Mouse (Mus musculus) limb, embryonic 12.5 days (tissue): ENCODE measurements around the gene Hfm1. TPM values are rescaled to one million over a fixed set of nuclear protein-coding genes. Genes with fewer than 3 reads are reported as not detected.

Source experiments
- ATAC-seq: fragments of 200-750 bp; cut with Nextera tagmentation; 2 replicates; pipeline ENCODE4 v1.8.0; 2017; ENCODE audit warnings: low read depth, moderate TSS enrichment; ENCODE audit not compliant: insufficient number of reproducible peaks, insufficient read depth, low FRiP score, low TSS enrichment
- H3K27ac ChIP-seq: fragments of 300-500 bp; sonication (generic); 2 replicates; pipeline ENCODE4 v1.5.1; 2016; ENCODE audit warnings: mild to moderate bottlenecking, moderate library complexity
- H3K27me3 ChIP-seq: fragments of 300-500 bp; sonication (generic); 2 replicates; pipeline ENCODE4 v1.6.1; 2016; ENCODE audit warnings: mild to moderate bottlenecking, moderate library complexity
- H3K36me3 ChIP-seq: fragments of 300-500 bp; sonication (generic); 2 replicates; pipeline ENCODE4 v1.6.1; 2016; ENCODE audit warnings: mild to moderate bottlenecking, moderate library complexity
- H3K4me1 ChIP-seq: fragments of 300-500 bp; sonication (generic); replicated peaks from 2 replicates; pipeline ENCODE4 v1.6.1; 2016
- H3K4me2 ChIP-seq: fragments of 300-500 bp; sonication (generic); 2 replicates; pipeline ENCODE4 v1.6.1; 2016; ENCODE audit warnings: mild to moderate bottlenecking, moderate library complexity
- H3K4me3 ChIP-seq: fragments of 300-500 bp; sonication (generic); replicated peaks from 2 replicates; pipeline ENCODE4 v1.5.1; 2016; ENCODE audit warnings: mild to moderate bottlenecking
- H3K9ac ChIP-seq: fragments of 300-500 bp; sonication (generic); replicated peaks from 2 replicates; pipeline ENCODE4 v1.6.1; 2016; ENCODE audit warnings: mild to moderate bottlenecking, moderate library complexity
- H3K9me3 ChIP-seq: fragments of 300-500 bp; sonication (generic); 2 replicates; pipeline ENCODE4 v1.6.1; 2016; ENCODE audit warnings: mild to moderate bottlenecking, moderate library complexity
- WGBS: fragments of 180-500 bp; shearing (Covaris S2); methylation state at CpG from one replicate; pipeline ENCODE4 v1.1.7; 2016; 5-methylcytosine and 5-hydroxymethylcytosine counted together
- polyA plus RNA-seq: library from polyadenylated mRNA; unstranded; fragments of >200 nt; fragmentation: Nextera tagmentation; extraction: Ambion mirVana; gene quantifications from 2 replicates; pipeline ENCODE4 v1.2.1, GENCODE M21; 2016

Gene Hfm1
- 3.8 and 5.2 TPM in 2 replicates for polyA plus RNA-seq

GRCm38 (mm10) chr5:106925488-106926368 is at the start of gene Hfm1:
TSS of gene Hfm1 (minus strand) at chr5:106926321.
- Histone ChIP-seq H3K27ac (peak within 1 kb of the TSS; percentile 62), H3K9me3 (no peaks in the 10 kb centered on the region), H3K4me3 (peak within 1 kb of the TSS; percentile 74), H3K4me1 (0 out of 2 replicates have a peak, but pooled peaks cover 9% of the 10 kb centered on the region), H3K36me3 (no peaks in the 10 kb centered on the region), H3K27me3 (no peaks in the 10 kb centered on the region), H3K9ac (peak within 1 kb of the TSS; percentile 81), H3K4me2 (peak within 1 kb of the TSS; percentile 67)
- under 1% methylated on average over 64 of the region's 76 CpGs for WGBS
- peak; percentile 87 for ATAC-seq

GRCm38 (mm10) chr5:106973883-106974282 is 47.8 kb upstream of the Hfm1 start:
- Histone ChIP-seq H3K36me3 (peaks cover 90% of the 10 kb centered on the region), H3K9me3 (no peaks in the 10 kb centered on the region), H3K27me3 (no peaks in the 10 kb centered on the region), H3K27ac (no peak overlapping the region), H3K4me2 (no peak overlapping the region), H3K9ac (no peak overlapping the region), H3K4me1 (no peaks in the 10 kb centered on the region), H3K4me3 (no peak overlapping the region)
- no peak for ATAC-seq
- 92% methylated on average over 7 of the region's 7 CpGs for WGBS

DNA sequence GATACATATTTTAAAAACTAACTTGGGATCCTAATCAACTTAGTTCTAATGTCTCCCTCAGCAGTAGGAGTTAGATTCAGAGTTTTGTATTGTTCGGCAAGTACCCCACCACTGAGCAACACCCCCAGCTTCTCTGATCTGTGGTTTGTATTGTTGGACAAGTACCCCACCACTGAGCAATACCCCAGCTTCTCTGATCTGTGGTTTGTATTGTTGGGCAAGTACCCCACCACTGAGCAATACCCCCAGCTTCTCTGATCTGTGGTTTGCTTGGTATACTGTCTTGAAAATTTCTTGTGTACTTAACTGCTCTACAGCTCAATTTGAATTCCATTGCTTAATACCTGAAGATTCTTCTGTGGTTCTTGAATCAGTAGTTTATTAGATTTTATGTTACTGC is 41.5 kb upstream of the Hfm1 start:
- Histone ChIP-seq H3K27ac (no peak overlapping the region), H3K36me3 (peaks cover 46% of the 10 kb centered on the region), H3K27me3 (no peaks in the 10 kb centered on the region), H3K4me1 (peaks cover 9% of the 10 kb centered on the region), H3K4me2 (no peak overlapping the region), H3K4me3 (no peak overlapping the region), H3K9ac (no peak overlapping the region), H3K9me3 (no peaks in the 10 kb centered on the region)
- ATAC-seq, result no peak
- WGBS, result 91% methylated on average over 1 of the region's 1 CpGs

DNA sequence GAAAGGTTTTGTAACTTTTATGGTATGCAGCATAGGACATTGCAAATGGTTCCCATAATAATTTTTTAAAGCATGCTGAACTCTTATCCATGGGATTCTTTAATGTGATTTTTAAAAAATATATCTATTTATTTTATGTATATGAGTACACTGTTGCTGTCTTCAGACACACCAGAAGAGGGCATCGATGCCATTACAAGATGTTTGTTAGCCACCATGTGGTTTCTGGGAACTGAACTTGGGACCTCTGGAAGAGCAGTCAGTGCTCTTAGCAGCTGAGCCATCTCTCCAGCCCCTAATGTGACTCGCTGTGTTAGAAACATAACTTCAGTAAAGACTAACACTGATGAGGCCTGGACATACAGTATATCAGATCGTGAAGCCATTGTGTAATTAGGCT is 40.3 kb upstream of the Hfm1 start:
- WGBS, result 92% methylated on average over 3 of the region's 3 CpGs
- H3K4me1 ChIP-seq, result peaks cover 9% of the 10 kb centered on the region
- ATAC-seq, result no peak
- H3K4me3 ChIP-seq, result no peak overlapping the region
- peaks cover 38% of the 10 kb centered on the region for H3K36me3 ChIP-seq
- H3K27ac ChIP-seq, result no peak overlapping the region
- H3K4me2 ChIP-seq, result no peak overlapping the region
- H3K9ac ChIP-seq, result no peak overlapping the region
- no peaks in the 10 kb centered on the region for H3K27me3 ChIP-seq
- no peaks in the 10 kb centered on the region for H3K9me3 ChIP-seq

- H3K27me3 ChIP-seq, result no peaks in the 10 kb centered on the region
- H3K9me3 ChIP-seq, result no peaks in the 10 kb centered on the region
- peak overlapping the region; percentile 75 for H3K27ac ChIP-seq
- H3K36me3 ChIP-seq, result peaks cover 21% of the 10 kb centered on the region
- peak overlapping the region; percentile 81 for H3K4me2 ChIP-seq
- H3K4me3 ChIP-seq, result peak overlapping the region; percentile 90
- WGBS, result under 1% methylated on average over 41 of the region's 41 CpGs
- H3K9ac ChIP-seq, result peak overlapping the region; percentile 84
- H3K4me1 ChIP-seq, result peaks cover 12% of the 10 kb centered on the region
- peak; percentile 78 for ATAC-seq
Measured at GRCm38 (mm10) chr5:106964513-106965014, 38.4 kb upstream of the Hfm1 start.

DNA sequence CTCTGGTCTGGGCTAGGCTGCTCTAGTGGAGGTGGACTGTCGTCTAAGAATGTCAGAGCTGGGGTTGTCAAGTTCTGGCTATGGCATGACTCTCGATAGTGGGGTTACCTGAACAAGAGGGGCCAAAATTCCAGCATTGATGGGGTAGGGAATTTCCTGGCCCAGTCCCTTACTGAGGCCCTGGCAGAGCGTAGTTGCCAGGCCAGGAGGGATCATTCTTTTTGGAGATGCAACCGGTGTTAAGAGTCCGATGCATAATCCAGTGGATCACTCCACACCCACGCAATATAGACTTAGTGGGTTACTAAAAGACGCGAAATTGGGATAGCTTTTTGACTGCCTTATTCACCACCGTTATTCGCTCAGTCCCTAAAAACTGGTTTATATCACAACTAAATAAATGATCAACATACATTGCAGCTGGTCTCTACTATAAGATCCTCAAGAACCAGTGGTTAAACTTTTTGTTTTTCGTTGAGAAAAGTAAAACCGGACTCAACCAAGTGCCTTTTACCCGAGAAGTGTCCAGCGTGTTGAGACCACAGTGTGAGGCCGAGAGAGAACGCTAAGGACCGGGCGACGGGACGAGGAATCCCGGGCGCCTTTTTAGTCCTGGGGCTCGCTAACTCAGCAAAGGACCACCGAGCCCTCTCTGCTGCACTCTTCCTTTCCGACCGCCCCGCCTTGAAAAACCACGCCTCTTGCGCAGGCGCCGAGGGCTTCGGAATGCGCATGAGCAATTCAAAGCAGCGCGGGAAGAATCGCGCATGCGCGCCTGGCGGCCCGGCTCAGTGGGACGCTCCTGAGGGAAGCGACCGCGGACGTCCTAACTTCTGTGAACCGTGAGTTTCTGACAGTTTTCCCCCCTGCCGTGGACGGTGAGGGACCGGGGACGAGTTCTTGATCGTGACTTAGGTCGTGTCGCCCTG is 37.7 kb upstream of the Hfm1 start, which contains the start of gene Cdc7:
Gene Cdc7, plus strand, starts transcription at position 739 of the 929 bp plus-strand sequence.
- no peaks in the 10 kb centered on the region for H3K9me3 ChIP-seq
- peaks cover 12% of the 10 kb centered on the region for H3K4me1 ChIP-seq
- peak within 1 kb of the TSS; percentile 90 for H3K4me3 ChIP-seq
- H3K27me3 ChIP-seq, result no peaks in the 10 kb centered on the region
- H3K4me2 ChIP-seq, result peak within 1 kb of the TSS; percentile 81
- 6% methylated on average over 54 of the region's 54 CpGs for WGBS
- ATAC-seq, result peak; percentile 85
- H3K36me3 ChIP-seq, result peaks cover 14% of the 10 kb centered on the region
- H3K27ac ChIP-seq, result peak within 1 kb of the TSS; percentile 75
- H3K9ac ChIP-seq, result peak within 1 kb of the TSS; percentile 84

- 83% methylated on average over 2 of the region's 2 CpGs for WGBS
- ATAC-seq, result no peak
- no peak overlapping the region for H3K4me3 ChIP-seq
Measured at GRCm38 (mm10) chr5:106960451-106960850, 34.3 kb upstream of the Hfm1 start.

GRCm38 (mm10) chr5:106959031-106959430 is 32.9 kb upstream of the Hfm1 start:
- Histone ChIP-seq H3K9ac (no peak overlapping the region), H3K4me2 (no peak overlapping the region), H3K27ac (no peak overlapping the region), H3K9me3 (peaks cover 4% of the 10 kb centered on the region; the same call in 1 of the 2 replicates), H3K4me3 (no peak overlapping the region), H3K27me3 (no peaks in the 10 kb centered on the region), H3K4me1 (0 out of 2 replicates have a peak, but pooled peaks cover 2% of the 10 kb centered on the region), H3K36me3 (no peaks in the 10 kb centered on the region)
- WGBS, result 90% methylated on average over 3 of the region's 3 CpGs
- ATAC-seq, result no peak

More at GRCm38 (mm10) chr5:106960451-106960850, 34.3 kb upstream of the Hfm1 start:
- H3K4me2 ChIP-seq, result no peak overlapping the region
- H3K27me3 ChIP-seq, result no peaks in the 10 kb centered on the region
- no peaks in the 10 kb centered on the region for H3K36me3 ChIP-seq
- H3K4me1 ChIP-seq, result peaks cover 10% of the 10 kb centered on the region
- no peaks in the 10 kb centered on the region for H3K9me3 ChIP-seq
- no peak overlapping the region for H3K9ac ChIP-seq
- no peak overlapping the region for H3K27ac ChIP-seq

DNA sequence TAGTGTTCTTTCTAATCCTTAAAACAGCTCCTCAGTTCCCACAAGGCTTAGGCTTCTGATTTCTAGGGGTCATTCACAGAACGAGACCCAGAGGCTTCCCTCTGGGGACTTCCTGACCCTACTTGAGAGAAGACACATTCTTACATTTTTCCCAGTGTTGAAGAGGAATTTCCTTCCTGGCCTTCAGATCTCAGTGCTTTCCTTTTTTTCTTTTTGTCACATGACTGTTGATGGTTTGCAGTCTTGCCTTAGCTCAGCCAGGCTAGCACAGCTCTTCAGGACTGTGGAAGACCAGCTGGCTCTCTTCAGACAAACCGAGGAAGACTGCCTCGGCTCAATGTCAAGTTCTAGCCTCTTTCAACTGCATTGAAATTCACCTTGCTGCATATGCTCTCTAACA is 30.3 kb upstream of the Hfm1 start:
- ATAC-seq, result no peak
- Histone ChIP-seq H3K36me3 (no peaks in the 10 kb centered on the region), H3K9ac (no peak overlapping the region), H3K9me3 (peaks cover 6% of the 10 kb centered on the region; the same call in 1 of the 2 replicates), H3K27me3 (no peaks in the 10 kb centered on the region), H3K4me1 (0 out of 2 replicates have a peak, but pooled peaks cover 2% of the 10 kb centered on the region), H3K4me2 (no peak overlapping the region), H3K4me3 (no peak overlapping the region), H3K27ac (no peak overlapping the region)
- WGBS, result 79% methylated on average over 3 of the region's 3 CpGs

- Histone ChIP-seq H3K9me3 (no peaks in the 10 kb centered on the region), H3K27me3 (no peaks in the 10 kb centered on the region)
- 85% methylated on average over 6 of the region's 6 CpGs for WGBS
Measured at GRCm38 (mm10) chr5:106948683-106949082, 22.6 kb upstream of the Hfm1 start.

More at GRCm38 (mm10) chr5:106948683-106949082, 22.6 kb upstream of the Hfm1 start:
- H3K36me3 ChIP-seq, result no peaks in the 10 kb centered on the region
- no peaks in the 10 kb centered on the region for H3K4me1 ChIP-seq
- H3K27ac ChIP-seq, result no peak overlapping the region
- no peak for ATAC-seq
- H3K9ac ChIP-seq, result no peak overlapping the region
- no peak overlapping the region for H3K4me2 ChIP-seq
- H3K4me3 ChIP-seq, result no peak overlapping the region
